Mouse (Mus musculus) gastrocnemius, postnatal 25 days (tissue): Measurements from ENCODE around the gene H2afv. TPM values are rescaled to one million over a fixed set of nuclear protein-coding genes. Genes with fewer than 3 reads are reported as not detected.
"Not testable (repeated sequence)": the region's sequence is repeated elsewhere in the genome, so short reads cannot be mapped to it uniquely, and the experiment has no call there.

ENCODE experiments used
- DNase-seq: peaks from one replicate; pipeline ENCODE4 v3.0.0; 2022
- total RNA-seq, 2 experiments: library from RNA; stranded (reverse); gene quantifications; 1 replicate in 1 of 2; 2 replicates in 1 of 2; pipeline ENCODE4 v1.2.3; 2021

H2afv gene
- total RNA-seq, 2 experiments from 2014 or later: 44.6 TPM

DNA sequence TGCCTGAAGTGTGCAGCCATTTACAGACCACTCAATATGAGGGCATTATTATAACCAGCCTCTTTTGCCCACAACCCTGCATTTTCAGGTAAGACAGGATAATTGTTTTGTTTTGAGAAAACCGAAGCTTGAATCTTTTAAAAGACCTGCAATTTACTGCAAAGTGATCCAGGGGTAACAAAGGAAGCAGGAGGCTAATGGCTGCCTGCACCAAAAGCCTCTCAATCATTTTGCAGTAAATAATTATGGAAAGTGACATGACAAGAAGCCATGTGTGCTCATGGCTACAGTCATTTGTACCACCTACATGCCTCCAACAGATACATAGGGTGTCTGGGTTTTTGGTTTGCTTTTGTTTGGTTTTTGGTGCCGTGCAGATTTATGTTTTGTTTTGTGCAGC is 26.8 kb upstream of the H2afv start:
- DNase-seq: no peak

DNA sequence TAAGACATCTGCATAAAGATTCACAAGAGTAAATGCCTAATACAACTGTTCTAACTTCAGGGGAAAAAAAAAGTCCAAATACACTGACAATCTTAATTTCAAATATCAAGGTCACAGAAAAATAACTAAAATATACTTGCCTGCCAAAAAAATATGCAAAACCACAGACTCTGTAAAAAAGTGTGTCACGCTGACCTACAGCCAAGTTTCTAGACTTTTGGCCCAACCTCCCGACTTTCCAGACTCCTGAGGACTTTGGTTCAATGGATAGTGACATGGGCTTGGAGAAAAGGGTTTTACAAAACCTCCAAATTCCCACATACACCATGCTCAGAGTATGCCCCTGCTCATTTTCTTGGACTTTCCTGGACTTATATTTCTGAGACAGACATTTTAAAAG is 24.3 kb upstream of the H2afv start:
- no peak for DNase-seq

DNA sequence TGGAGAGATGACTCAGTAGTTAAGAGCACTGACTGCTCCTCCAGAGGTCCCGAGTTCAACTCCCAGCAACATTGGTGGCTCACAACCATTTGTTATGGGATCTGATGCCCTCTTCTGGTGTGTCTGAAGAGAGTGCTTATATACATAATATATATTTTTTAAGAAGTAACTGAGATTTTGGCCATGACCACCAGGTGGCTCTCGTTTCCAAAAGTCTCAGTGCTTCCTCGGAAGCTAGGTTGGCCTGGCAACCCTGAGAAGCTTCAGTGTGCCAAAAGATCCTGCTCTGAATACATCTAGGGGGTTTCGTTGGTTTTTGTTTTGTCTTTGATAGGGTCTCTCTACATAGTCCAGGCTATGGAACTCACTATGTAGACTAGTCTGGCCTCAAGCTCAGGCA is 20.9 kb upstream of the H2afv start:
- no peak for DNase-seq

DNA sequence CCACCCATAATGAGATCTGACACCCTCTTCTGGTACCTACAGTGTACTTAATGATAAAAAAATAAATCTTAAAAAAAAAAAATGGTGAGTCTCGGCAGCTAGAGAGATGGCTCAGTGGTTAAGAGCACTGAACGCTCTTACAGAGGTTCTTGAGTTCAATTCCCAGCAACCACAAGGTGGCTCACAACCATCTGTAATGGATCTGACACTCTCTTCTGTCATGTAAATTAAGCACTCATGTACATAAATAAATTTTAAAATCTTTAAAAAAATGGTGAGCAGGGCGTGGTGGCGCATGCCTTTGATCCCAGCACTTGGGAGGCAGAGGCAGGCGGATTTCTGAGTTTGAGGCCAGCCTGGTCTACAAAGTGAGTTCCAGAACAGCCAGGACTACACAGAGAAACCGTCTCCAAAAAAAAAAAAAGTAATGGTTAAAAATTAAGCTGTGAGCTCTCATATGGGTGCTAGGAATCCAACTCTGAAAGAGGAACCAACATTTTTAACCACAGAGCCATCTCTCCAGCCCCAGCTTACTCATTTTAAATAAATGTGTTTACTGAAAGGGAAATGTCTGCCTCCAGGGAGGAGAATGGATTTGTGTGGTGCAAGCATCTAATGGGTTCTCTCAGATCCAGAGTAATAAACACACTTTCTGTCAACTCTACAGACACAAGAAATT is 19.1 kb upstream of the H2afv start:
- no peak for DNase-seq

DNA sequence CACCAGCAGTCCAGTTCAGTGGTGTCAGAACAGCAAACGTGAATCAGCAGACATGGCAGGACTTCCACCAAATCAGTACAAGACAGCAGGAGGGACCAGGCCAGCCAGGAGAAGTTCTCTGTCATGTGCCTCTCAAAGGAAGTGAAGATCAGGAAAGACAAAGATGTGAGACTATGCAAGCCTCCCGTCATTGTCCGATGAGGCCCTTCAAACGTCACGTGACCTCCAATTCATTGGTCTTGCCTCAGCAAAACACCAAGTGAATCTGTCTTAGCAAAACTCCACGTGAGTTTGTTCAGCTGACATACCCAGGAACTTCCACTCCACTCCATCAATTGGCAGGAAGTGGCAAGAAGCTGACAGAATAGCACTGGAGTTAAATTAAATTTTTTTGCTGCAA is 11.8 kb upstream of the H2afv start:
- DNase-seq: no peak

DNA sequence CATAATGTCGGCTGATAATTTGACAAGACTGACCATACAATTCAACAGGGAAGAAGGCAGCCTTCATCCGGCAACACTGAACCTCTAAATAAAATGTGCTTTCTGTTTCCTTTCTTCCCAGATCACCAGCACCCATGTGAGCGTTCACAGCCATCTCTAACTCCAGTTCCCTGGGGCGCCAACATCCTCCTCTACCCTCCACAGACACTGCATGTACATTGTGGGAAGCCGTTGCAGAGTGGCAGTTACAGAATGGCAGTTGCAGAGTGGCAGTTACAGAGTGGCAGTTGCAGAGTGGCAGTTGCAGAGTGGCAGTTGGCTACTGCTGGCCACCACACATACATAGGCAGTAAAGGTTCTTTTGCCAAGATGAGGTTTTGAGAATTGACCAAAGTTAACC is 3.9 kb upstream of the H2afv start:
- not testable (repeated sequence) for DNase-seq

DNA sequence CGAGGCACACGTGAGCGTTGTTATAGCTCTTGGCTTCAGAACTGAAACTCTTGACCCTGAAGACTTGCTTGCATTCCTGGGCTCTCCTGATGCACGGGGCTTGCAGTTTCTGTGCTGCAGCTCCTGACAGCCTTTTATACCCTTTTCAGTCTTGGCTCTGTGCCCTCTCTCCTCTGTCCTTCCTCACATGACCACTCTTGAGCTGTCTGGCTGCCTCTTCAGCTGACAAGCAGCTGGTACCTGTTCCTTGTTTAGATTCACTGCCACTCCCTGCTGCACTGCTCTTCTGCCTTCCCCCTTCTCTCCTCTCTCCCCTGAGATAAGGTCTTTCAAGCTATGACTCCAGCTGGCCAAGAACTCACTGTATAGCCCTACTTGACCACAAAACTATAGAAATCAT is 3.2 kb upstream of the H2afv start:
- DNase-seq: no peak

DNA sequence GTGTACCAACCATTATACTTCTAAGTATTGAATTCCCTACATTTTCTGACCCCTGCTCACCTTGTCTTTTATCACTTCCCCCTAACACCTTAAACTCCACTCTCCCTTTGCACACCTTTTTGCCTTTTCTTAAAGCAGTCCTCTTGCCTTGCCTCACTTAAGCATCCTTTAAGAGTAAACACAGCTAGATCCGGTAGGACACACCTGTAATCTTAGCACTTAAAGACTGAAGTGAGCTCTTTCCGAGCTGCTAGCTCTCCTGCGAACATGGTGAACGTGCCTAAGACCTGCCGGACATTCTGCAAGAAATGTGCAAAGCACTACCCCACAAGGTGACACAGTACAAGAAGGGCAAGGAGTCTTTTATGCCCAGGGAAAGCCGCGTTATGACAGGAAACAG is 1.7 kb upstream of the H2afv start:
- DNase-seq: no peak

DNA sequence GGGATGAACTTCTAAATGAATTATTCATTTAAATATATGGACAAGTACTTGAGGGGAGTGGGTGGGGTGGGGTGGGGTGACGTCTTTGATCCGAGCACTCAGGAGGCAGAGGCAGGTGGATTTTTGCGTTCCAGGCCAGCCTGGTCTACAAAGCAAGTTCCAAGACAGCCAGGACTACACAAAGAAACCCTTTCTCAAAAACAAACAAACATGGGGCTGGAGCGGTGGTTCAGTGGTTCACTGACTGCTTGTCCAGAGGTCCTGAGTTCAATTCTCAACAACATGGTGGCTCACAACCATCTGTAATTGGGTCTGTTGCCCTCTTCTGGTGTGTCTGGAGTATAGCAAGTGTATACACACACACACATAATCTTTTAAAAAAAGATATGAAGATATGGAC is 1.2 kb upstream of the H2afv start:
- no peak for DNase-seq

DNA sequence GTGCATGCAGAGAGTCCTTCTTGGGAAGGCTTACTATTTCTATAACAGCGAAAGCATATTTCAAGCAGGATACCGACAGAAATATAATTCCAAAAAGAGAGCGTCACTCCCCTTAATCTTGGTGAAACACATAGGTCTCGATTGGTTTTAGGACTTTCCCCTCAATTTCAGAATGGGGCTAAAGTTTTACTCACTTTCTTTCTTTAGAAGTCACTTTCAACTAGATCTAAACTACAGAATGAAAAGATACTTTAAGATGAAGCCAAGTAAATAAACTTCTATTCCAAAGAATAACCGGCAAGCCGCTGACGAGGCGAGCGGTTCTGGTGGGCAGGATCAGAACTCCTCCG is 541 bp downstream of the H2afv start:
- DNase-seq: no peak

DNA sequence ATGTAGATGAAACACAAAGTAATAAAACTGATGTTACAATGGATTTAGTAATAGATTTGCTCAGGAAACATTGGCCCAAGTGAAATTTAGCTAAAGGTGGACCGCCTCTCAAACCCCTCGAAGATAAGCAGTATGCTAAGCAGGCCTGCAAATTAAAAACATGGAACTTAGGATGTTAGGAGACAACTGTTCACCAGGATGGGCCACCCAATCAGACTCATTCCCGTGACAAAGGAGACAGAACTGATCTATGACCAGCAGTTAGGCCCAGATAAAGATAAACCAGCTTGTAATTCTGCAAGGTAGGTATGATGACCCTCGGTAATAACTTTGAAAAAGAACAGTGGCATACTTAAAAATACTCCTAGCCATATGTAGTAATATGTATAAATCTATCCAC is 1.1 kb downstream of the H2afv start:
- DNase-seq: no peak

DNA sequence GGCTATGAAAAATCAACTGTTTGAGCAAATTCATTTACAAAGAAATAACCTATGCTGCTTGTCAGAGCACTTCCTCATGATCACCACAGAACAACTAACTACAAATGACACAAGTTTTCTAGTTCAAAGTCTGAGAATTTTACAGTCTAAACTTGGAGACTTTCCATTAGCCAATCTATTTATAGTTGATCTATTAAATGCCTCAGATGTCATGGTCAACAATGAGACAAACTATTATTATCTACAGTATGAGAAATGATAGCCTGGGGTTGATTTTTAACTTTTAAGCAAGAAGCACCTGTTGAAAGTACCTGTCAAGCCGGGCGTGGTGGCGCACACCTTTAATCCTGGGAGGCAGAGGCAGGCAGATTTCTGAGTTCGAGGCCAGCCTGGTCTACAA is 1.7 kb downstream of the H2afv start:
- DNase-seq: no peak

DNA sequence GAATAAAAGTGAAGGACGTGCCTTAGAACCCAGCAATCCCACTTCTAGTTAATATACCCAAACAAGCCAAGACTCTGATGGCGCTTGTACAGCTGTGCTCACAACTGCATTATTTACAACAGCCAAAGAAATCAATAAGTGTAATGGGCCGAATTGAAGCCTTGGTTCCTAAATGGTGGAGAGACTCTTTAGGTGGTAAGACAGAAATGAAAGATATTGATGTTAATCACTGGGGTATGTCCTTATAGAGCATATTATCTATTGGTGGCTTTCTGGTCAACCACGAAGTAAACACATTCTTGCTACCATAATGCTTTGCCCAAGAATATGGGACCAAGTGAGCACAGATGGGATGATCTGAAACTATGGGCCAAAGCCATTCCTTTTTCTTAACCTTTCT is 4.1 kb downstream of the H2afv start:
- no peak for DNase-seq

DNA sequence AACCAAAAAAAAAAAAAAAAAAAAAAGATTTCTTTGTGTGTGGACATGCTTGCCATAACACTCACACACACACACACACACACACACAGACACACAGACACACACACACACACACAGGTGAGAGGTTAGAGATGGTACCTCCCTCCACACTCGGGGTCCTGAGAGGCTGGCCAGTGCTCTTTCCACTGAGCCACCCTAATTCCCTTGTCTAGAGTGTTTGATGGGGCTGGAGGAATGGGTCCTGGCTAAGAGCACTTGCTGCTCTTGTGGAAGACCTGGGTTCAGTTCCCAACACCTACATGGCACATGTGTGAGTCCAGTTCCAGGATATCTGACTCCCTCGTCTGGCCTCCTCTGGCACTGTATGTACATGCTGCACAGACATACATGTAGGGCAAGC is 6.6 kb downstream of the H2afv start:
- no peak for DNase-seq

DNA sequence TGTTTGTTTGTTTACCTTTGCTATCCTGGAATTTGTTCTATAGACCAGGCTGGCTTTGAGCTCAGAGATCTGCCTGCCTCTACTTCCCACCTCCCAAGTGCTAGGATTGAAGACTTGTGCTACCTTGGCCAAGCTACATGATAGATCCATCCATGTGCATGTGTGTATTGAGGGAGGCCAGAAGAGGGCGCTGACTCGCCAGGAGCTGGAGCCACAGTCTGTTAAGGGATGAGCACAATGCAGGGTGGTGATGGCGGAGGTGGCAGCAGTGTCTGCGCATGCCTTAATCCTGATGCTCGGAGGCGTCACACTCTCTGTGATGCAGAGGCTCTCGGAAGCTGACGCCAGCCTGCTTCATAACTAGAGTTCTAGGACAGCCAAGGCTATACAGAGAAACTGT is 7.8 kb downstream of the H2afv start:
- DNase-seq: peak; percentile 20

DNA sequence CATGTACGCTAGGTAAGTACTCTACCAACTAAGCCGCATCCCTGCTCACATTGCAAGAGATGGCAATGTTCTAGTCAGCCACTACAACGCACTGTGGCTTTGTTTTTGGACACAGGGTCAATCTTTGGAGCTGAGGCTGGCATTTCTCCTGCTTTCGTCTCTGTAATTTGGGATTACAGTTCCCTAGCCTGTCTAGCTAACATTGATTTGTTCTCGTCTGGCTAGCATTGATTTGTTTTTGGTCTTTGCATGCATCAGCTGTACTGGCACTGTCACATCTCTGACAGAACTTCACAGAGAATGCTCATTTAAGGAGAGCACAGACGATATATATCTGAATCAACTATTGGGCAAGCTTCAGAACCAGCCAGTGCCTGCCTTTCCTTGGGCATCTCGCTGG is 14.1 kb downstream of the H2afv start:
- peak; percentile 2 for DNase-seq

DNA sequence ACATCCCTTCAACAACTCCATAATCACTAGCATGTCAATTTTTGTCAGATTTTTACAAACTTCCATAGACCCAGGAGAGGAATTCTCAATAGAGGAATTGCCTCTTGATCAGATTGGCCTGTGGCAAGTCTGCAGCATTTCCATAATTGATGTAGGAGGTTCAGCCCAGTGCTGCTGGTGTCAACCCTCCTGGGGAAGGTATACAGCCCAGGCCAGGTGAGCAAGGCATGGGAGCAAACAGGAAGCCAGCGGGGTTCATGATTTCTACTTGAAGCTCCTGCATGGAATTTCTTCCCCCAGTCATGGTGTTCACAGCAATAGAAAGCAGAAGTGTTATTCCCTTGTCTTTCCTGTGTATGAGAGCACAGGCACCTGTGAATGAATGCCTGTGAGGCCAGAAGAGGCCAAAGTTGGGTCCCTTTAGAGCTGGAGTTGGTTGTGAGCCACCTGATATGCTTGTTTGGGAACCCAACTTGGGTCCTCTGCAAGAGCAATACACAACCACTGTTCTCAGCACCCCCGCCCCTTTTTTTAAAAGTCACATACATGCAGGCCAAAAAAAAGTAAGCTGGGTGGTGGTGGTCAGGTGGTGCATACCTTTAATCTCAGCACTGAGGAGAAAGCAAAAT is 23.4 kb downstream of the H2afv start:
- no peak for DNase-seq

DNA sequence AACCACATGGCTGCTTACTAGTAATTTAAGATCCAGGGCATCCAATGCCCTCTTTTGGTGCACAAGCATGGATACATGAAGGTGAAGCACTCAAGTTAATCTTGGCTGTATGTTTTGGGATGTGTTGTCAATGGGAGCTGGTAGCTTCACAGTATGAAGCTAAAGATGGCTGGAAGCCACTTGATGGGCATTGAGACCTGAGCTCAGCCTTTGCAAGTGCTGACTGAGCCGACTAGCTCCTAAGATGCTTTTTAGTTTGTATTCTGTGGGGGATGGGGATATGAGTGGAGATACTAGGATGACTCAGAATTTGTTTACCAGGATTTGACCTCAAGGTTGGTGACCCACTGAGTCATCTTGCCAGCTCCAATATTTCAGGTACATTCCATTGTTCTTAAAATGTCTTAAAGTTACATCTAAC is 23.9 kb downstream of the H2afv start:
- no peak for DNase-seq

DNA sequence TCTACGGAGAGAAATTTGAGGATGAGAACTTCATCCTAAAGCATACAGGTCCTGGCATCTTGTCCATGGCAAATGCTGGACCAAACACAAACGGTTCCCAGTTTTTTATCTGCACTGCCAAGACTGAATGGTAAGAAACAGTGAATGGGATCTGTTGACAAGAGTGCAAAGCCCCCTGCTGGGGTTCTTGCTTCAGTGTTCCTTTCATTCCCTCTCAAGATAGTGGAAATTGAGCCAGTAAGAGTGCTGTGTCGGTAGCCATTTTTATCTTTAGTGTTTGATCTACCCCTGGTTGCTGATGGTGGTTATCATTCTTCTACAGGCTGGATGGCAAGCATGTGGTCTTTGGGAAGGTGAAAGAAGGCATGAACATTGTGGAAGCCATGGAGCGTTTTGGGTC is 25.1 kb downstream of the H2afv start:
- DNase-seq: not testable (repeated sequence)

DNA sequence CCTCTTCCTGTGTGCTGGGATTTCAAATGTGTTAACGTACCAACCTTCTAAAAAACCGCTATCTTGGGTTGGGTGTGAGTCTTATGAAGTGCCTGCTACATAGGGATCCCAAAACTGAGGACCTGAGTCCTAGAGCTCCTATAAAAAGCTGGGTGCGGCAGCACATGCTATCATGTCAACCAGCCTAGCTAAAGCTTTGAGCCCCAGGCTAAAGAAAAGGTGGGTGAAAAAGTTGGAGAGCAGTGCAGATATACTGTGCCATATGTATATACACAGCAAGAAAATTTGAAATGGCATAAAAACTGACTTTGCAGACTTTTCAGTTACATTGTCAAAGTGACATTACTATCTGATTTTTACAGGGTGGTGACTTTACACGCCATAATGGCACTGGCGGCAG is 25.5 kb downstream of the H2afv start:
- DNase-seq: no peak

DNA sequence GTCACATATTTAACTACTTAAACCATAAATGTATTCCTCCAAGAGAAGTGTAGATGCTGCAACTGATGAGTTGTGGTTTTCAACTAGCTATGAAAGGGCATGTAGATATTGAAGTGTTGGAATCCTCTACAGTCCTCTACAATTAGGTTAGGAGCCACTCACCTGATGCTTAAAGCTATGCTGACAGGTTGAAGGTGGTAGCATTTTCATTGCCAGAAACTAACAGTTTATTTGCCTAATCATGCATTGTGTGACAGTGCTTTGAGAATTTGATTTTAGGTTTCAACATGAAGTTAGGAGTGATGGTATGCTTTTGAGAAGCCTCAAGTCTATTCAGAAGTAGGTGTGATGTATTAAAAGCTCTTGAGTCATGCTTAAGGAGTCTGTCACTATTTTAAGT is 26.8 kb downstream of the H2afv start:
- DNase-seq: no peak

DNA sequence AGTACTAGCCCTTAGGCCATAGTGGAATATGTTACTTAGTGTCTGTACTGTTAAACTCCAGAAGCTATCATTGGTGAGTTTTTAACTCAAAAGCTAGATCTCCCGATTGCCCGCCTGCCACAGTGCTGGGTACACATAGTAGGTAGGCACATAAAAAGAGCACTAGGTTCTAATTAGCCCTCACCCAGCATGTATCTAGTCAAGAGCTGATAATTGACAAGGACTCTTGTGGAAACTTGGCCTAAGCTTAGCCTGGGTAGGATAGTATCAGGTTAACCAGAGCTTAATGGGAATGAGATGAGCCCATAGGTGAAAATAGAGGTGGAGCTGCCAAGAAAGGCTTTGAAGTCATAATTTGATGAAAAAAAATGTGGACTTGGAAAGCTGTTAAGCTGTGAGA is 27.2 kb downstream of the H2afv start:
- no peak for DNase-seq

DNA sequence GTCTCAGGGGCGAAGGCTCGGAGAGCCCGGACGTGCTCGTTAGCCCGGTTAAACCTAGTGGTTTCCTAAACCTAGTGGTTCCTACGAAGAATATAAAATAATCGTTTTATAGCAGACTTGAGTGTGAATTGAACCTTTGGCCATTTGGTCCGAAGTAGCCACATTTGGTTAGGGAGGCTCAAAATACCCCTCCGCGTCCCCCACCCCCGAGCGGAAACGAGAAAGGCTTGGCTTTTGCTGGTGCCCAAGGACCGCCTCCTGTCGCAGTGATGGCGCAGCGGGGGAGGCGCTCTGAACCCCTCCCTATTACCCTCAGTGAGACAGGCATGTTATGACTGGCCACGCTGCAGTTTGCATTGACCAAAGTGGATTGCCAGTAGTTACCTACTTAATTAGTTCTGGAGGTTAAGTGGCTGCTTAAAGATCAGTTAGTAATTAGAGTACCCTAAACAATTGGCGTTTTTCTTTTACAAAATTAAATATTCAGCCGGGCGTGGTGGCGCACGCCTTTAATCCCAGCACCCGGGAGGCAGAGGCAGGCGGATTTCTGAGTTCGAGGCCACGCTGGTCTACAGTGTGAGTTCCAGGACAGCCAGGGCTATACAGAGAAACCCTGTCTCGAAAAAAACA is 27.7 kb downstream of the H2afv start:
- peak; percentile 78 for DNase-seq
